Mouse (Mus musculus) liver, postnatal 0 days (tissue): ENCODE measurements around the gene Duxbl3.
"Not testable (repeated sequence)": the region's sequence is repeated elsewhere in the genome, so short reads cannot be mapped to it uniquely, and the experiment has no call there.

ENCODE experiments used
- CTCF ChIP-seq: sonication (generic); IDR thresholded peaks from 2 replicates; pipeline ENCODE4 v1.5.1; 2016; ENCODE audit warnings: antibody characterized with exemption, low read depth
- EP300 ChIP-seq: IDR thresholded peaks from 2 replicates; pipeline ENCODE4 v1.6.1; 2016; ENCODE audit warnings: antibody characterized with exemption, low read depth, mild to moderate bottlenecking

DNA sequence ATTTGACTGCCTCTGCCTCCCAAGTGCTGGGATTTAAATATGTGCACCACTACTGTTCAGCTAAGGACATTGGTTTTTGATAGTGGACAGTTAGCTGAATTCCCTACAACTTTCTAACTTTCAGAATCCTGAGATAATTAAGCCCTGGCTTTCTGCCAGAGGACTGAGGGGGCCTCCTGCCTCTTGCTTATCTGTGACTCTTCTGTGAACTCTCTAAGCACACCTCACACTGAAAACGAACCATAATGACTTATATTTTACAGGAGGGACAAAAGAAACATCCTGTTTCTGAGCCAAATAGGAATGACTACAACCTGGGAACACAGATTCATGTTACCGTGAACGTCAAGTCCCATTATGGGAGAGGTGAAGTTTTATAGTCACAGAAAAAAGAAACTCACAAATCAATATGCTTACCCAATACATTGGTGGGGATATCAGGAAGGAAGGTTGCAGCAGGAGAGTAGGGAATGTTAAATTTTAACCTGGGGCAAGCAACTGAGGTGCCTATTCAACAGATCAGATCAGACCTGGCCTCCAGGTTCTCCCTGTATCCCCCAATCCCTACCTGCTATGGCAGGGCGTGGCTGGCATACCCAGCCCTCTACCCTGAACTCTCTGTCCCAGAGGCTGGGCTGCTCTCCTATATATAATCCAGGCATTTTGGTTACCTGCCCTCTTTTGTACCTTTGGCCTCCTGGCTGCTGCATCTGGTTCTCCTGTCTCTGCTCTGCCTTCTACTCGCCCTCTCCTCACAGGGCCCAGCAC lies 41.3 kb upstream of the Duxbl3 start:
- not testable (repeated sequence) for TF ChIP-seq CTCF, EP300
